Mouse (Mus musculus): ENCODE measurements around the gene Mthfd2.

Mthfd2 gene

DNA sequence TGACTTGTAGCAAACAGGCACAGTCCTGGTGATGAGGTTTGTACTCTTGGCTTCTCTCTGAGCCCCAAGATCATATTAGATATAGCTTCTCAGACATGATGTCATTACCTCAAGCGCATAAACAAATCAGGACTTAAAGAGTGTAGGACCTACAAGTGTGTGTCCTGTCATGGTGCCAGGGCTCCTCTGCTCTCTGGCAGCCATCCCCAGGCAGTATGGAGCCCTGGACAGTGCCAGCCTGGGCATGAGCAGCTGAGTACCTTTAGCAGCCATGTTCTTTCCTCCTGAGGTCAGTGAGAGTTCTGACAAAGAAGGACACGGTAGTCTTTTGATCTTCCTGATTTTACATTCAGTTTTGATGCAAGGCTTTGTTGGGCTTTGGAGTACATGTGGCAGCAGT, 17.2 kb upstream of the Mthfd2 start:
- CTCF ChIA-PET: interaction anchor here (0.5 kb wide), 1 partner anchor 13 kb away, joined by 3 read pairs; no protein-coding TSS in a partner anchor

DNA sequence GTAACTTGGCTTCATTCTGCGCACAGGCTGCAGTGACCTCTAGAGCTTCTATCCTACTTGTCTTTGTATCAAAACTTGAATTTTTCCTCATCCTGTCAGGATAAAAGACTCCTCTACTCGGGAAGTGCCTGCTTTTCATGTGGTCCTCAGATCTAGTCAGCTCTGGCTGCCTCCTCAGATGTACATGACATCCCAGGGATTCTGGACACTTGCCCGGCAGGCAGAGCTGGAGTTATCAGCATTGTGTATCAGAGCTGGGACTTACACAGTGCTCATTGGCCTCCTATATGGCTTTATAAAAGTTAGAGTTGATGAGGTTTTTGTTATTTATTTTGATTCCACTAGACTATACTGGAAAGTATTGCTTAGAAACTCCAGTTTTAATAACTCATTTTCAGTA, 15.7 kb upstream of the Mthfd2 start:
- CTCF ChIA-PET: no interaction called here

DNA sequence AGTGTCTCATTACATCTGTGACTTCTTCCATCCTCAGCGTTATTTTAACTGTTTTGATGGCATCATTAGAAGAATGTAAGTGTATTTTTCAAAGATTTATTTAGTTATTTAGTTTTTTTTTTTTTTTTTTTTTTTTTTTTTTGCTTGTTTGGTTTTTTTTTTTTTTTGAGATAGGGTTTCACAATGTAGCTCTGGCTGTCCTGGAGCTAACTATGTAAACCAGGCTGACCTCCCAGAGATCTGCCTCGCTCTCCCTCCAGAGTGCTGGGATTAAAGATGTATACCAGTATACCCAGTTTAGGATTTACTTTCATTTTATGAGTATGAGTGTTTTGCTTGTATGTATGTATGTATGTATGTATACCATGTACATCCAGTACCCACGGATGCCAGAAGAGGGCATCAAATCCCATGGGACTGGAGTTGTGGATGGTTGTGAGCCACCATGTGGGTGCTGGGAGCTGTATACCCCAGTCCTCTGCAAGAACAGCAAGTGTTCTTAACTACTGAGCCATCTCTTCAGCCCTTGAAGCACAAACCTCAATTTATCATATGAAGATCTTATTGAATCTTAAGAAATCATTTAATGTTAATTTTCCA, 2.0 kb upstream of the Mthfd2 start:
- CTCF ChIA-PET: interaction anchor here (0.6 to 1.3 kb wide), 2 partner anchors 15 to 22 kb away, joined by 3 to 4 read pairs; no protein-coding TSS in a partner anchor

- CTCF ChIA-PET: interaction anchor here (0.6 to 1.3 kb wide), 3 partner anchors 23 to 193 kb away, joined by 3 to 4 read pairs (median 3); no protein-coding TSS in a partner anchor
Observed at GRCm38 (mm10) chr6:83326761-83327160, 1.1 kb upstream of the Mthfd2 start.

DNA sequence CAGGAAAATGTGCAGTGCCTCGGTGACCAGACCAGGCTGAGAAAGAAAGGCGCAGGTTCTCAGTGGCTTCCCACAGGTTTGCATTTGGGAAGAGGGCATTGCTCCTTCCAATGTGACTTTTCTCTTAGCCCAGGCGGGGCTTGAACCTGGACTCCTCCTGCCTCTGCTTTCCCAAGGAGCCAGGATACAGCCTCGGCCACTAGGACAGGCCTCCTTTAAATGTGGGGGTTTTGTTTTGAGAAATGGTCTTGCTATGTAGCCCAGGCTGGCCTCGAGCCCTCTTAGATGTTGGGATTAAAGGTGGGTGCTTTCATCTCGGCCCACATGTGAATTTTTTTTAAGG, 657 bp upstream of the Mthfd2 start:
- CTCF ChIA-PET: interaction anchor here (0.6 to 1.3 kb wide), 4 partner anchors 10 to 192 kb away, joined by 3 to 4 read pairs (median 3); no protein-coding TSS in a partner anchor

- CTCF ChIA-PET: no interaction called here
Observed at GRCm38 (mm10) chr6:83323652-83324419, 1.9 kb downstream of the Mthfd2 start.

DNA sequence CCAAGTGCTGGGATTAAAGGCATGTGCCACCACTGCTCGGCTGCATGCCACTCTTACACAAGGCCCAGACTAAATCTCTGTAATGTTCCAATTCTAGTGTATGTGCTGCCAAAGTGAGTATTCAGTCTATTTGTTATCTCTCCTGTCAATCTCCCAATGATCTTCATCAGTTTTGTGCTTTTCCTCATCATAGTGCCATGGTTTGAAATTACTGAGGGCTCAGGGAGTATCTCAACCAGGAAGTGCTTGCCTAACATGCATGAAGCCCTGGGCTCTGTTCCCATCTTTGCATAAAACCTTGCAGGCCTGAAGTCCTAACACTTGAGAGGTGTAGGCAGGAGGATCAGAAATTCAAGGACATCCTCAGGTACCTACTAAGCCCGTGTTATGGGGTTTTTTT, 2.9 kb downstream of the Mthfd2 start:
- CTCF ChIA-PET: no interaction called here

DNA sequence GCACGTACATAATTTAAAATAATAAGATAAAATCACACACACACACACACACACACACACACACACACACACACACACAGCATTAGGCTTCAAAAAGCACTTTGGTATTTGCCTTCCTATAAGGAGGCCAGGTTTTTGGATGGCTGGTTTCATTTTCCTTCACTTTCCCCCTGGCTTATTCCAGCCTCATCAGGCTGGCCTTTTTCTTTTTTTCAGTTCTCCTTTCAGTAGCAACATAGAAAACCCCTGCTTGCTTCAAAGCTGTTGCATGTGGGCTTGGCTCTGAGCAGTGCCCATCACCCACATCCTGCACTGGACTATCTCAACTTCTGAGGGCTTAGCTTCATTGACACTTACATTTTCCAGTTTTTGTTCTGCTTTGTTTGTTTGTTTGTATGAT, 3.8 kb downstream of the Mthfd2 start:
- CTCF ChIA-PET: interaction anchor here (1.2 kb wide), 1 partner anchor 10 kb away, joined by 3 read pairs; no protein-coding TSS in a partner anchor

- CTCF ChIA-PET: interaction anchor here (0.6 kb wide), 1 partner anchor 386 kb away, joined by 3 read pairs; no protein-coding TSS in a partner anchor
Observed at GRCm38 (mm10) chr6:83317108-83317741, 8.5 kb downstream of the Mthfd2 start.

DNA sequence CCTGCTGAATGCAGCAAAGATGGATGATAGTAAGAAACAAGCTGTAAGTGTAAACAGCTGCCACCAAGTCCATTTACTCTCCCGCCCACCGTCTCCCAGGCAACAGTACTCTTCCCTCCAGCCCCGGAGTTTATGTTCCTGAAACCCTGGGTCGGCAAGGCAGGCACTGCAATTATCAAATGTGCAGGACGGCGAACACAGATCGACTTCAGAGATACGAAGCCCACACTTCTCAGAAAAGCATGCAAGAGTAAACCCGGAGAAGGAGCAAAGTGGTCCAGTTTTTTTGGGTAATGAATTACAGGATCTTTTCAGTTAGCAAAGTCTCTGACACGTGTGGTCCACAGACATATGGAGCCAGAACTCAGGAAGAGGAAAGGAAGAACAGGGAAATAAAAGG, 9.7 kb downstream of the Mthfd2 start:
- CTCF ChIA-PET: no interaction called here

- CTCF ChIA-PET: no interaction called here
Observed at GRCm38 (mm10) chr6:83315293-83315692, 10.4 kb downstream of the Mthfd2 start.

GRCm38 (mm10) chr6:83312514-83312913, 13.2 kb downstream of the Mthfd2 start:
- CTCF ChIA-PET: interaction anchor here (0.6 kb wide), 1 partner anchor 15 kb away, joined by 4 read pairs; no protein-coding TSS in a partner anchor

- CTCF ChIA-PET: no interaction called here
Observed at GRCm38 (mm10) chr6:83312021-83312420, 13.7 kb downstream of the Mthfd2 start.

GRCm38 (mm10) chr6:83311206-83311605, 14.5 kb downstream of the Mthfd2 start:
- CTCF ChIA-PET: no interaction called here

GRCm38 (mm10) chr6:83309017-83309416, 16.7 kb downstream of the Mthfd2 start:
- CTCF ChIA-PET: no interaction called here

GRCm38 (mm10) chr6:83302264-83302663, 23.4 kb downstream of the Mthfd2 start:
- CTCF ChIA-PET: no interaction called here

- CTCF ChIA-PET: interaction anchor here (0.6 kb wide), 1 partner anchor 118 kb away, joined by 3 read pairs; no protein-coding TSS in a partner anchor
Observed at GRCm38 (mm10) chr6:83301294-83301693, 24.4 kb downstream of the Mthfd2 start.

DNA sequence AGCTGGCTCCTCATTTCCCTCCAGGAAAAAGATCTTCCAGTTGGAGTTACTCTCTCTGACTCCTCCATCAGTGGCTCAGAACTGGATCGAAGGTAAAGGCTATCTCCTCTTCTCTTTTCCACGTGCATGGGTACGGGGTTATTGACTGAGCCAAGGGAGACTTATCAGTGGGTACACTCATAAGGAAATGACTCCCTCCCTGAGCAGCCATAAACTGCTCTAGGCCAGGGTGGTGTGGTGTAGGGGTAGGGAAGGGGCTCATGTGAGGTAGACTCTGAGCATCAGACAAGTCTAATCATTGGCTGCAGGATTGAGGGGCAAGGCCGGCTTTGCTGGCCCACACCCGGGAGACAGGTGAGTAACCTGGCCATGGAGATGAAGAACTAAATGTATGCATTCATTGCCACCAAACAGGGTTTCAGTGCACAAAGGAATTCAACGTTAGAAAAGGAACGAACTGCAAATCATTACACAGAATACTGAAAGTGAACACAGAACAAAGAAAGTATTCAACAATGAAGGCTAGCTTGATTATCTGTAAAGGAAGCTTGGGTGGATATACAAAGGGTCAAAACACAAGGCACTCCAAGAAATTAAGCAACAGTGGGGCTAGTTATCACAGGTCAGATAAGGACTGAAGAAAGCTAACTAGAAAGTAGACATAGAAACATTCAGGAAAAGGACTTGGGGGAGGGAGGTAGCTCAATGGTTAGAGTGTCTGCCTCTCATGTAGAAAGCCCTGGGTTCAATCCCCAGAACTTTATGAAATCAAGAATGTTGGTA, 25.1 kb downstream of the Mthfd2 start:
- CTCF ChIA-PET: no interaction called here

GRCm38 (mm10) chr6:83280256-83280955, 45.3 kb downstream of the Mthfd2 start:
- CTCF ChIA-PET: interaction anchor here (0.9 kb wide), 1 partner anchor 66 kb away, joined by 5 read pairs; no protein-coding TSS in a partner anchor

GRCm38 (mm10) chr6:83278881-83279280, 46.8 kb downstream of the Mthfd2 start:
- CTCF ChIA-PET: no interaction called here

DNA sequence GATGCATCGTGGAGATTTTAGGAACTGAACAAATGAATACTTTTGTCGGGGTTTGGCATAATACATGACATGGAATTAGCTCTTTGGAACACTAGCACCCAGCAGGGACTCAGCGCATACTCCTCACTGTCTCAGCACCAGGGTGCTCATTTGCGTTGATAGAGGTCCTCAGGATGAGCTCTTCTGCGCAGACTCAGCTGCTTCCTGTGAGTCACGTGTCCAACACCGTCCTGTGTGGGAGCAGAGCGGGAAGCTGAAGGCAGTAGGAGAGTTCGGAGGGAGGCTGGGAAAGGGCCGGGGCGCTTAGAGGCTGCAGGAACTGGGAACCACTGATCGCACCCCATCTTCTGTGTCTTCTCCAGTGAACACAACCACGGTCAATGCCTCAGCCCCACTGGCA, 48.6 kb downstream of the Mthfd2 start:
- CTCF ChIA-PET: interaction anchor here (0.6 kb wide), 1 partner anchor 788 kb away, joined by 3 read pairs; no protein-coding TSS in a partner anchor

Measured in spleen, embryonic (tissue).